Mouse (Mus musculus) G1E (cell line): ENCODE results near the gene Ooep.

Source experiments
- CTCF ChIP-seq: IDR thresholded peaks from 2 replicates; pipeline ENCODE4 v1.5.1; 2012; ENCODE audit warnings: low read depth, low read length, inconsistent platforms, mixed read lengths
- GATA1 ChIP-seq: IDR thresholded peaks from 2 replicates; pipeline ENCODE4 v1.6.1; 2012; ENCODE audit warnings: borderline replicate concordance, low read length, inconsistent platforms, mixed read lengths

DNA sequence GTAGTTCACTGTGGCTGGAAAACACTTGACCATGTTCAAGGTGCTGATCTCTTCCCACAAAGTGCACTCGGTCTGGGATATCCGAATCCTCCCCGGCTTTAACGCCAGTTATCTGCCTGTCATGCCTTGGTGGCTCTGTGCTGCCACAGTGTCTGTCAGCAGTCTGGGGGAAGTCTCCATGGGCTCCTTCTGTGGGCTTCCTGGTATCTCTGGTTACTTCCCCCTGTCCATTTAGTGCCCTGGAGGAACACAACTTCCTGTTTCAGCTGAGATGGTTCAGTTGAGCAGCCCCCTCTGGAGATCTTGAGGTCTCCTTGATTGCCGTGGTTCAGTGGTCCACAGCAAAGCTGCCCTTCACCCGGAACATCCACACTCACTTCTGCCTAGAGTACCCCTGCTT is 49.7 kb upstream of the Ooep start:
- TF ChIP-seq CTCF (no peak), GATA1 (no peak)
